Mouse (Mus musculus): ENCODE data around the gene Magohb.

DNA sequence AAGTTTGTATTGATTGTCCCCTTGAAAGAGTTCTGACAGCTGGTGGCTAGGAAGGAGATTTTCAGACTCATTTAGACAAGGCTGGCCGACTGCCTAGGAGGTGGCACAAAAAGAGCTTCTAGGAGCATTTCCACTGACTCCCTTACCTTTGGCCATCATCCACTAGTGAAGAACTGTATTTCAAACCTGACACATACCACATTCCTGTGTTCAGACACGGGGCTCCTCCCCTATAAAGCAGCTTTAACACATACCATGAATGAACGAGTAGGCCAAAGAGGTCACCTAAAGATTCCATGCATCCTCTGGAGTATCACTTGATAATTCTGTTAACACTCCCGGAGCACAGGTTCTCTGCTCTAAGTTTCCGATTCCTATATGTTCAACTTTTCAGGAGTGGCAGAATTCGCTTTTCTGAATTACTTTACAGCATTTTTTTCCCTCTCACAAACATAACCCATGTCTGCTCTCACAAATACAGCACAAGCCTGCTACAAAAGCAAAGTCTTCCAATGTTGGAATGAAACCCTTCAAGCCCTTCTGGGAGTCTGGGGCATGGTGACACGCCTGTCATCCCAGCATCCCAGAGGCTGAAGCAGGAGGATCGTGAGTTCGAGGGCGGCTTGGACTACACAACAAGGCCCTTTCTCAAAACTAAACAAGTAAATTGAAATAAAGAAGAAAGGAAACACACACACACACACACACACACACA, 611 bp downstream of the Magohb start:
- no peak for TF ChIP-seq CTCF (IDR thresholded peaks at IDR 0.05; ENCODE audit: borderline replicate concordance, control insufficient read depth, extremely low read depth, insufficient read depth, low read length, poor library complexity)
- no peak for TF ChIP-seq POLR2A (IDR thresholded peaks at IDR 0.05; ENCODE audit: control insufficient read depth, extremely low read depth, insufficient read depth, low read length, poor library complexity)
